Mouse (Mus musculus) cerebellum, adult 9-11 months (tissue): Measurements from ENCODE around the gene Acan.

Source experiments
- DNase-seq: peaks from one replicate; pipeline ENCODE4 v3.0.0; 2022

Acan gene

DNA sequence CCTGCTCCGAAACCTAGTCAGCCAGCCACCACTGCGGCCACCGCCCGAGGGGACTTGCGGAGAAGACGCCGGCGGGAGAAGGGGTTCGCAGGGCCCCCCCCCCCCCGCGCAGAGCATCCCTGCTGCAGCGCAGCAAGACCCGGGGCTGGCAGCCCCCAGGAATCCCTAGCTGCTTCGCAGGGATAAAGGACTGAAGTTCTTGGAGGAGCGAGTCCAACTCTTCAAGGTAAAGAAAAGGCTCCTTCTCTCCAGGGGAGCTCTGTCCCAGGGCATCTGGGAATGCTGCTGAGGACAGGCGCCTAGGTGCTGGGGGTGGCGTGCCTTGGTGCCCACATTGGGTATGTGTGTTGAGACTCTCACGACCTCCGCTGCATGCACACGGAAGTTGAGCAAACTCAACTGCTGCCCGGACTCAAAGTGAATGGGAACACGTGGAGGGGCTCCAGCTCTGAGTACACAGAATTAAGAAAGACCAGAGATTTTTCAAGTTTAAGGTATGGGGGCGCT, at the start of gene Acan:
Gene Acan (plus strand): TSS at position 101 of the 507 bp plus-strand sequence.
- DNase-seq, result no peak

DNA sequence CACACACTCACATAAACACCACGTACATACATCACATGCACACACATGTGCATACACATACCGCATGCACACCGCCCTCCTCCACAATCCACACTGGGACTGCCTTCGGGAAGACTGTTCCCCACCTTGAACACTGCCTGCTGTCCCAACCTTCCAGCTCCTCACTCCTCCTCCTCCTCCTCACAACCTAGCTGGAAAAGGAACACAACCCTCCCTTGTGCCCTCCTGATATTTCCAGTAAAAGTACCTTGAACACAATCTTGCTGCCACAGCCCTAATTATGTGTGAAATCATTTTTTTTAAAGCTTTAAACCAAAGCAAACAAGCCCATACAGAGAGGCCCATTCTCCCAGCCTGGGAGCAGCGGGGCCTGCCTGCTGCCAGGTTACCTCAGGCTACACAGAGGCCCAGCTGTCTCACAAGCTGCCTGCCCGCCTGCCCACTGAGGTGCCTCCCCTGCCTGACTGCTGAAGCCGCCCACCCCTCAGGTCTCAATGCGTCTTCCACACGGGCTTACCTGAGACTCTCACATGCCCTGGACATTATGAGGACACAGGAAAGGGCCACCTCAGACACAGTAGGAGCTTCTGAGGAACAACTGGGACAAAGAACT, 31.9 kb upstream of the Acan start:
- no peak for DNase-seq

DNA sequence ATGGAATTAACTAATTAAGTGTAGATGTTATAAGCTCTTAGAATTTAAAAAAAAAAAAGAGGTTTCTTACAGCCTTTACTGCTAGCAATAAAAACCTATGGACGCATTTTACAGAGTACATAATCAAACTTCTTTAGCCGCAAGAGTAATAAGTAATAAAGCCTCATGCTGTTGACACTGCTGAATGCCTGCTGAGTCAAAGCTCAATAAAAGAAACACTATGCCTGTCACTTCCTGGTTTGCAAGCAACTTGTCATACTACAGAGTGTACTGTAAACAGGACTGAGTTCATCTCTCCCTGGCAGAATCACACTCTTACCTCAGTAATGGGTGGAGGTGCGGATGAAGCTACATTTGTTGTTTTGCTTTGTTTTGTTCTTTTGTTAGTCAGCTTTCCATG, 24.1 kb upstream of the Acan start:
- DNase-seq, result no peak

DNA sequence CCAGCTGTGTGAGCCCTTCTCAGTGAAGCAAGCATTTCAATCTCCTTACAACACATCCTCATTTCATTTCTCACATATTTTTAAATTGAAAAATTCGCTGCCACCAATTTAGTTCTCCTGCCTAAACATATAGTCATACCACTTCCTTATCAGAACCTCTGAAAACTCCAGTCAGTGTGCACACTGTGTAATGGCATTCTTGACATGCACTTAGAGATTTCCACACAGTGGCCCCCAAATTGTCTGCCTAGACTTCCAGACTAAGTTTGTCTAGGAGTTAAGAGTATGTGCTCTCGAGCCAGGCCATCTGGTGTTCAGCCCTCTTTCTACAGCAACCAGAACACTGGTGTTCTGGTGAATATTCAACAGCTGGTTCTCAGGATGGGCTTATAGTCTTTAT, 19.5 kb upstream of the Acan start:
- no peak for DNase-seq

DNA sequence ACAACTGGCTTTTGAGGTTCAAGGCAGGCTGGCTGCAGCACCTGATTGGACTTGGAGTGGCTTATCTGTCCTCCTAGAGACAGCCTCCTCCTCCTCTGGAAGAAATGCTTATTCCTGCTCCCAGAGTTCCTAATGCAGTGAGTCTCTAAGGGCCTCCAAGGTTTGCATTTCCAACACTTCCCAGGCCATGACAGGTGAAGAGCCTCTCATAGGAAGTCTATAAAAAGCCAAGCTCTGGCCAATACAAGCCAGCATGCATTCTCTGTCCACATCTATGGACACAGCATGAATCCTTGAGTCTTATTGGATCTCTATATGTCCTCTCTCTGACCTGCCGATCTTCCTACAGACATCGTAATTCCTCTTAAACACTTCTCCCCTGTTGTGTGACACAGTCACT, 18.8 kb upstream of the Acan start:
- DNase-seq, result no peak

DNA sequence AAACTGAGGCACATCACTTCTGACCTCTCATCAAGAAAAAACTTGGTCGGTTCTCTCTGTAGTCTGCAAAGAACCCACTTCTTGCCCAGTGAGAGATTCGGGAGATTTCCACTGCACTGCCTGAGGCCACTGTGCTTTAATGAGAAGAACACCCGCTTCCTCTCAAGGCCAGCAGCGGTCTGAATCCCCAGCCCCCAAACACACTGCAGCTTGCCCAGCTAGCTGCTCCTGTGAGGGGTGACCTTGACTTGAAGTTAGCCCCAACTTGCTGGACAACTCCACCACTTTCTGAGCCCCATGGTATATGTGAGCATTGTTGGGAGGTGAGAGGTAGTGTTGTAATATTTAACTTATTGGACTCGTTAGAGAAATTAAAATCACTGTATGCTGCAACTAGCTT, 1.2 kb upstream of the Acan start:
- no peak for DNase-seq

DNA sequence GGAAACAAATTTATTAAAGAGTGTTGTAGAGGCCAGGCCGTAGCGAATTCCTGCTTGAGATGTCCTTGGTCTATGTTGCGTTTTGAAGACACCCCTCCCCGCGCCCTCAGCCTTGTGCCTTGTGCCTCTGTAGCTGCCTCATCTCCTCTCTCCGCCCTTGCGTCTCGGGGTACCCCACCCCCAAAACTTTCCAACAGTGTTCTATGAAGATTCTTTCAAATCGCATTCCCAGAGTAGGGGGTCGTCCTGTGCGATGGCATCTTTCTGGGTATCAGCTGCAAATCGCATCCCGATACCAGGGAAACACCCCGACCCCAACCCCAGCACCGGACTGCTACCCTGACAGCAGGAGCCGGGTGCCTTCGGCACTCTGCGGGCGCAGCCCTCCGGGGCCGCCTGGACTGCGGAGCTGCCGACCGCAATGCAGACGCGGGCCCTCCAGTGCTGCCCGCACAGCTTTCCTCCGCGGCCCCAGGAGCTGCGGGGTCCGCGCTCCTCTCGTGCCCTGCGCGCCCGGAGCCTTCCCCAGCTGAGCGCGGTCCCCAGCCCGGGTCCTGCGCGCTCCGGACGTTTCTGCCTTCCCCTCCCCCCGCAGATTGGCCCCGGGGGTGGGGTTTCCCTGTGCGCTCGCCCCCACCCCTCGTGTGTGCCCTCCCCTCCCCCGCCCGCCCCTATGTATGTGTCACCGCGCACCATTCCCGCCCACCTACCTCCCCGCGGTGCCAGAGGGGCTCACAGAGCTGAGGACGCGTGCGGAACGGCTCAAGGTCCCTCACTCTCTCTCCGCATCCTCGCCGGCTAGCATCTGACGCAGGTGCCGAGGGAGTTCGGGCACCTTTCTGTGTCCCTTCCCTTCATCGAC, 531 bp upstream of the Acan start:
- DNase-seq, result no peak

DNA sequence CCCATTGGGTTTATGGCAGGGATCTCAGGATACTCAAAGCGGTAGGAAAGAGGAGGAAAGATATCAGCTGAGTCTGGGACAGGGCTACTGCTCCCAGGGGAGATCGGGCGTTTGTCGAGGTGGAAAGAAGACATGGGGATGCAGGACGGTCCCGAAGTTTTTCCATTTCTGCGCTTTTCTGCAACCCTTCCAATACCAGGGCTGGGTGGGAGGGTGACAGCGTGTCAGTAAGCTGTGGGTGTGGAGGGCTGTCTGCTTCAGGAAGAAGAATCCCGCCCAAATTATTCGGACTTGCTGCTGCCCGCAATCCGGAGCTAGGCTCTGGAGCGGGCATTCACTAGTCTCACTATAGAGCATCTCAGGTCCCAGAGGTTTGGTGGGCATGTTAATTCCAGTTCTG, 828 bp downstream of the Acan start:
- DNase-seq, result no peak

DNA sequence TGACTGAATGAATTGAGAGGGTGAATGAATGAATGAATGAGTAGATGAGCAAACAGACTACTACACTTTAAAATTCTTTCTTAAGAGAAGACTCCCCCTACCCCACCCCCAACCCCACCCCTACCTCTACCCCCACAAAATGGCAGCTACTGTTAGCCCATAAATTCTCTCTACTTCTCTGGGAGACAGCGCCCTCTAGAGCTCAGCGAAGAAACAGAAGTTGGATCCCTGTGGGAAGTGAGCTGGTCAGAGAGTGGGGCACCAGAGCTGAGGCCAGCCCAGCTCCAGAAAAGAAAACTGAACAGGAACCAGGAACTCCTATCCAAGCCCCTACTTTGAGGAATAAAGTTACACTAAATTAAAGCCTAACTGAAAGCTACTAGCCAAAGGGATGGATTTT, 5.3 kb downstream of the Acan start:
- no peak for DNase-seq

DNA sequence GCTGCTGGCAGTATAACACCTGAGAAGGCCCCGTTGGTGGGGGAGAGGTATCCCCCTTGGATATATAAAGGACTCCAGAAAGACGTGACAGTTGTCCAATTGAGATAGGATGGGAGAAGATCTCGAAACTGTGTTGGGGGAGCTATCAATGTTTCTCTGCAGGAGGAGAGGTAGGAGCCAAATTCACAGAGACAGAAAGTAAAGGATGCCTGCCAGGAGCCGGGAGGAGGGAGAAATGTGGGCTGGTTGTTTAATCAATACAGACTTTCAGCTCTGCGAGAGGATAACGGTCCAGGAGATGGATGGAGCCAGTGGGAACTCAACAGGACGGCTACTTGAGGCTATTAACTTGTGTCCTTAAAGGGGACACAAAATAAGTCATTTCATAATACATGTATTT, 14.2 kb downstream of the Acan start:
- no peak for DNase-seq

DNA sequence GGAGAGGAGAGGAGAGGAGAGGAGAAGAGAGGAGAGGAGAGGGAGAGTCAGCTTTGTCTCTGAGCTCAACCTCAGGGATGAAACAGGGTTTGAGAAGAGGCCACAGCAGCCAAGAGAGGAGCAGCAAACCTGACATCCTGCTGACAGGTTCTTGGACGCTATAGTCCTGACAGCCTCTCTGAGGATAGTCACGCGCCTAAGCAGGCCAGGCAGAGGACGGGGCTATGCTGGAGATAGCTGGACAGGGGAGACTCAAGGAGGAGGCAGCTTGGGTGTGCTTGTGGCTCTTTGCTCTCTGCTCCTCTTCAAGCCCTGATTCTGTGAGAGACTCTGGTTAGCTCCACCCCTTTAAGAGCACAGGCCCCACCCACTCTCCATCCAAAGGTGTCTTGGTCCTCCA, 14.9 kb downstream of the Acan start:
- DNase-seq, result no peak

DNA sequence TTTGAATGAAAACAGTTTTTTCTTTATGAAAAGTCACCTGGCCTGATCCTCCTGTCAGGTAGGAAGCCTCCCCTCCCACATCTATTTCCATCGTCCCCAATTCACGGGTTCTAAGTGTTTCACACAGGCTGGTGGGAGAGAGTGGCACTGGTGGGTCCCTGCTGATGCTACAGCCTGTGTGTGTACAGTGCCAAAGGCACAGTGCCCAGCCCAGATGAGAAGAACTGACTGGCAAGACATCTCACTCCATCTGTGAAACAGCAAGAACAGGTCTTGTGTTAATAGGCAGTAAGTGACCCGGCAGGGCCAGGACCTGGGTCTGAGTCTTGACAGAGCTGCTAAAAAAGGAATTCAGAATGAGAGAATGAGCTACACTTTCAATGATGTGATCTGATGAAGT, 25.9 kb downstream of the Acan start:
- DNase-seq, result no peak

DNA sequence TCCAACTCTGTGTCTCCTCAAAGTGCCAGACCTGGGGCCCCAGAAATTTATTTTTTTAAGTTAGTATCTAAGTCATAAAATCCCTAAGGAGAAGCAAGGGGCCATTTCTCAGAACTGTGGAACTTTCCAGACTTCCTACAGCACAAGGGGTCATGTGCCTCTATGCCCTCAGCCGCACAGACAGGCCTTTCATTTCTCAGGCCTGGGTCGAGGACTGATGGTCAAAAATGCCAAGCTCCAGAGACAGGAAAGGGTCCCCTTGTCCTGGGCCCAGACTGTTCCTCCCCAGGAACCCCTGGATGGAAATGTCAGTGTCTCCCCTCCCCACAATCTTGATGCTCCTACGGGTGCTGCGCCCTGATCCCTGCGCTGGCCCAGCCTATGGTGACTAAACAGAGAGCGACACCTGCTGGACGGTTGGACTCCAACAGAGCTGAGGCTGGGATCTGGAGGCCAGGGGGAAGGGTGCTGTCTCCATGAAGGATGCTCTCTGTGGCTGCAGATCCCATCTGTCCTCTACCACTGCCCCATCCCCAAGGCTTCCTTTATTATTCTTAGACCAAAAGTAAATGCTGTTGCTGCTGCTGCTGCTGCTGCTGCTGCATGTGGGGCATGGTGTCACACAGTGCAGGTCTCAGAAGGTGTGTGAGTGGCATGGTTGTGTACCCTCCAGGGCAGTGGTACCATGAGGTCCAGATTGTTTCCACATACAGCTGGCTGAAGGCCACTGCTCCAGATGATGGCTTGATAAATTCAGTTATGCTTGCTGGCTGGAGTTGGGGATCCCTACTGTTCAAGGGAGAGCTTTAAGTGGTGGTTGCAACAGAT, 27.5 kb downstream of the Acan start:
- DNase-seq, result peak; percentile 11

DNA sequence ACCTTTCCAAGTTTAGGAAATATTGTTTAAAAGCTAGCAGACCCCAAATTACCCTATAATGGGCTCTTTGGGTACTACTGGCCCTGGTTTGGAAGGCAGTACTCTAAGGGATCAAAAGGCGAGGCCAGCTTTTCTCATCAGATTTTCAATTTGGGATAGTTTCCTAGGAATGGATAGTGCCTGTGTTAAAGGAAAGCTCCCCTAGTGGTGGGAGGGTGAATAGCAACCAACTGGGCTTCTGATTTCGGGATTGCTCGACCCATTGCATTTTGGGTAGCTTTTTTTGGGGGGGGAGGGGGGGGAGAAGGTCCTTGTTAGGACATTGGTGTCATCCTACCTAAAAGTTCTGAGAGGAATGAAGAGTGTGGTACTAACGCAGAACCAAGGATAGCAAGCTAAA, 35.8 kb downstream of the Acan start:
- peak; percentile 11 for DNase-seq

DNA sequence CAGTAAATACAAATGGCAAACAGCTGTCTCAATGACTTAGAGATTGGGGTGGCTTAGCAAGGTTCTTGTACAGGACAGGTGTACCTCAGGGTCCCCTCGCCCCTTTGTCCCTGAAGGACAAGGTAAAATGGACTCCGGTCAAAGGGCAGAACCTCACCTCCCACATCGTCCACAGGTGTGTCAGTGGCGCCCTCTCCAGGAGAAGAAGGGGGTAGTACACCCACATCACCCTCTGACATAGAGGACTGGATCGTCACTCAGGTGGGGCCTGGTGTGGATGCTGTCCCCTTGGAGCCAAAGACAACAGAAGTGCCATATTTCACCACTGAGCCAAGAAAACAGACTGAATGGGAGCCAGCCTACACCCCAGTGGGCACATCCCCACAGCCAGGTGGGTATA, 43.2 kb downstream of the Acan start:
- no peak for DNase-seq

DNA sequence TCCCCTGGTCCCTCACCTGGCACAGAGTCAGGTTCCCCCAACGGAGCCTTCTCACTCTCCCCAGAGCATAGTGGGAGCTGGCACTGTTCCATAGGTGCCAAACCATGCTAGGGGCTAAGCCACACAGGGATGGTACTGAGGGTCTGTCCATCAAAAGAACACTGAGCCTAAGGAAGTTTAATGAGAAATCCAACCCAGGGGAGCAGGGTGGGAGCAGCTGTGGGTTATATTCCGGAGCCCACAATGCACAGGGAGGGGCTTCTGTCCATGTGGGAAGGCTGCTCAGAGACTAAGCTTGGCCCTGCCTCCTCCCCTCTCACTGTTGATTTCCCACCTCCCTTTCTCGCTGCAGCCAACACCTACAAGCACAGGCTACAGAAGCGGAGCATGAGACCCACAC, 60.6 kb downstream of the Acan start:
- DNase-seq, result no peak

DNA sequence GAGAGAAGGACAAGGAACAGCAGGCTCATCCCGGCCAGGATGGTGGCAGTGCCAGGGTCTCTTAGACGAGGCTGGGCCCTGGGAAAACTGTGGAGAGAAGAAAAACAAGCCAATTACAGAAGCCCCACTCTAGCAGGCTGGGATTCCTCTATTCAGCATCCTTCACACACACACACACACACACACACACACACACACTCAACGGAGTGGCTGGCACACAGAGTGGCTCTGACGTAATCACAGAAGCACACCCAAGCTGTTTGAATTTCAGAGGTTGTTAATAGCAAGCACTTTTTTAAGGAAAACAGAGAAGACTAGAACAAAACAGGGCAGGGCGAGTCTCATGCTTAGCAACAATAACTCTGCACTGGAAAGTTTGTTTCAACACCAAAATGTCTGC, 70.2 kb downstream of the Acan start:
- no peak for DNase-seq

DNA sequence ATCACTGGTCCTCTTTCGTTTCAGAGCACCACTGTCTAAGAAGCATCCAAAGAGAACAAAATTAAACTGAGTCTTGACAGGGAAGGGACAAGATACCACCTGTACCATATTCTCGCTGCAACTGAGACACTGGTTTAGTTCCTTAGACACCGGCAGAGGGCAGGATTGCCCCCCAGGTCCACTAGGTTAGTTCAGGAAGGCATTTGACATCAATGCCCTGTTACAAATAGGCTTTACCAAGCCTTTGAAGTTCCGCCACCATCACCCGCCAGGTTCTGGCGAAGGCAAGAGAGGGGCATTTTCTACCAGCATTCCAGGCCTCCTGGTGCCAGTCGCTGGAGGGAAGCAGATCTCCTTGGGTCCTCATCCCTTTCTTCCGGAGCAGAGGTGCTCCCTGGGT, 76.6 kb downstream of the Acan start:
- DNase-seq, result no peak

DNA sequence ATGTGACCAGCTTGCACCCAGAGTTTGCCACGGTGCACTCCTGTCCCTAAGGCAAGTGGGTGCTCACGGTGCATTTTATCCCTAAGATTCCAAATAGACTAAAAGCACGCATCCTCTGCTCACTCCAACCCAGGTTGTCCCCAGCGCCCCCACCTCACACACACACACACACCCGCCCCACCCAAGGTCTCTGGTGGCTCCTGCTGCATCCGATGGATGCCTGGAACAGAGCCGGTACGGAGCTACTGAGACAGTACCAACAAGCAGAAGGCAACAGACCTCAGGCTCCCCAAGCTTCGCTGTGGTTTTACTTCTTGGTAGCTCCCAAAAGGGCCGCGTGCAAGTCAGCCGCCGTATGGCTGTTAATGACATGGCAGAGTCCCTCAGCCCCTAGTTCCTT, 77.1 kb downstream of the Acan start:
- no peak for DNase-seq

DNA sequence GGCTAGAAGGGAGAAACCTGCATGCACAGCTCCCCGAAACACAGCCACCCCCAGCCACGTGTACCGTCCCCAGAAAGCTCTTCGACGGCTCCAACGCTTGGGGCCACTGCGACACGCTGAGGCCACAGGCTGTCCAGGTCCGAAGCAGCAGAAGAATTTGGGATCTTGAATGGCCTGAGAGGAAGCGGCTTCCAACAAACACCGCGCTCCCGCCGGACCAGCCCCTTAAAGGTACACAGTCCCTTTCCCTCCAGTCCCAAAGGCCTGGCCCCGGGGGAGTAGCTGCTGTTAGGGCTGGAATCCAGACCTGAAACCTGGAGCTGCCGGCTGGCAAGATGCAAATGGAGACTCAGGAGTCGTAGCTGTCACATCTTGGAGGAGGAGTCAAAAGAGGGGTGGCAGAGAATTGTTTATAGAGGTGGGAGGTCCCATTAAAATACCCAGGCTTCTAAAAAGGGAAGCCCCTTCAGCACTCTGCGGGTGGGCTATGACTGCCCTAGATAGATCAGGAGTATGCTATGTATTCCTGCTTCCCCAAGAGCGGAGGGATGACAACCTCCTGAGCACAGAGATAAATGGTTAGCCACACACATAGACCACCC, 77.7 kb downstream of the Acan start, which contains the start of gene Hapln3:
Gene Hapln3 (minus strand): TSS at position 176 of the 602 bp plus-strand sequence.
- DNase-seq, result no peak

DNA sequence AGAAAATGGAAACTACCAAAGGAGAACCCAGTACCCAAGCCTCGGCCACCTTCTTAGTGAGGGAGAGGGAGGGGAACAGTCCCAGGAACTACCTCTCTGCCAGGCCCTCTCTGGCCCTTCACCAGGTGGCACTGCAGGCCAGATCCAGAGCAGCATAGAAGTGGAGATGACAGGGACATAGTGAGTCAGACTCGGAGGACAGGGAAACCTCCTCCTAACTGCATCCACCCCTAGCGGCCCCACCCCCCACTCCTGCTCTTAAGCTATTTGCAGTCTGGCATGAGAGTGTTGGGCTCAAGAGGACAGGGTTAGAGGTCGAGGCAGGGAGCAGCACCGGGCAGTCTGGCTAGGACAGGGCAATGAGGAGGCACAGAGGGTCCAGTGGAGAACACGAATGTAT, 80.1 kb downstream of the Acan start:
- no peak for DNase-seq

DNA sequence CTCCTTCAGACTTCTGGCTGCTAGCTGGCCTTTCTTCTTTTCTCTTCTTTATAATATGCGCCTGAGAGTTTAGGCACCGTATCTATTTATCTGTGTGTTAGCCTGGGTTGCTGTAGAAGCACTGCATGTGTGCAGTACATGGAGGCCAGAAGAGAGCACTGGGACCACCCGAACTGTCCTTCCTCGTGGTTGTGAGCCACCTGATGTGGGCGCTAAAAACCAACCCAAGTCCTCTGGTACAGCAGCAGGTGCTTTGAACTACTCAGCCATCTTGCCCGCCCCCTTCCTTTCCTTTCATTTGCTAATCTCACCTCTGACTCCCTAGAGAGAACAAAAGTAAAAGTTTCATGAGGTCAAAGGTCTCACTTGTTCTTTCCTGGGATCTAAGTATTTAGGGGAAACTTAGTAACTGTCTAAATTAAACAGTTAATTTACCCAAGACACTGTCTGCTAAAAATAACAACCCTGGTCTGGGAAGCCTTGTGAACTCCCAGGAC, 86.1 kb downstream of the Acan start:
- DNase-seq, result no peak
